Mouse (Mus musculus) adipocyte (in vitro differentiated cells): ENCODE results near the gene Sema4f.

Source experiments
- DNase-seq: peaks from one replicate; pipeline ENCODE4 v3.0.0-alpha.2; 2016; ENCODE audit warnings: low spot score

The Sema4f gene

DNA sequence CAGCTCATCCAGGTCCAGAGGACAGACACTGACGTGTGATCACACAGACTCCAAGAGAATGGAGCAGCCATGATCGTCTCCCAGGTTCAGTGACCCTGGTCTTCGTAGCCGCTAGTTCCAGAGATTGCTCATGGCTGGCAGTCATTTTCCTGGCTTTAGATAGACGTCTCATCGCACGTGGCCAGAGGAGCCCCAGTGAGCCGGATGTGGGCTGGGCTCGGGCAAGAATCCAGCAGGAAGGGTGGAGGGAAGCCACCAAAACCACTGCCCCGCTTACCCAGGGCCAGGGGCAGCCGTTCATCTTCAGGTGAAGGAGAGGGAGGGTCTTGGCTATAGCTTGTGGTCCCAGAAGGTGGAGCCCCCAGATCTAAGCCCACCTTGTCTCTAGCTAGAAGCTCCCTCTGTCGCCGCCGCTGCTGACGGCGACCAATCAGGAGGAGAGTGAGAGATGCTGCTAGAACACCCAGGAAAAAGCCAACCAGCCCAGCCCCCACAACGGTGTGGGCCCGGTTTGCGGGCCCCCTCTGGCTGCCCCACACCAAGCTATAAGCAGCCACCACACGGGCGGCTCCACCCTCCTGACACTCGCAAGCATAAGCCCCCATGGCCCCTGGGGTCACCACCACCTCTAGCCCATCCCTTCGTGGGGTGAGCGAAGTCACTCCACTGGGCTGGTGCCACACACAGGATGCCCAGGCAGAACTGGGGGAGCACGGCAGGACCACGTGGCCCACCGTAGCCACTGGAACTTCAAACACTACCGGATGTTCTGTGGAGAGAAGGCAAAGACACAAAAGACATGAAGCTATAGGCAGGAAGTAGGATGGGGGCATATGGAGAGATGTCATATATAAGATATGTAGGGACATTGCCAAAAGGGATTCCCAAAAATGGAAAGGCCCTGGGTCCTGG is 26.0 kb downstream of the Sema4f start:
- DNase-seq = no peak

DNA sequence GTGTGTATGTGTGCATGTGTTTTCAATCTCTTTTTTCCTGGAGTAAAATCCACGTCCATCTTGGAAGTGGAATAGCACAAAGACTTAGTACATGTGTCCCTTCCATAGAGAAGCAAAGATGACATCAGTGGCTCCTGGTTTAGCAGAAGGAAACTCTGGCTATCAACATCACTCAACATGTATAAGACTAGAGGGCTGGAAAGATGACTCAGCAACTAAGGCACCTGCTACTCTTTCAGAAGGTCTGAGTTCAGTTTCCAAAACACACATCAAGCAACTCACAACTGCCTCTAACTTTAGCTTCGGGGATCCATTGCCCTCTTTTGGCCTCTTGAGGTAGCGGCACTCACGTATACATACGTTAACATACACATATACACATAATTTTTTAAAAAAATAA is 28.3 kb downstream of the Sema4f start:
- no peak for DNase-seq

DNA sequence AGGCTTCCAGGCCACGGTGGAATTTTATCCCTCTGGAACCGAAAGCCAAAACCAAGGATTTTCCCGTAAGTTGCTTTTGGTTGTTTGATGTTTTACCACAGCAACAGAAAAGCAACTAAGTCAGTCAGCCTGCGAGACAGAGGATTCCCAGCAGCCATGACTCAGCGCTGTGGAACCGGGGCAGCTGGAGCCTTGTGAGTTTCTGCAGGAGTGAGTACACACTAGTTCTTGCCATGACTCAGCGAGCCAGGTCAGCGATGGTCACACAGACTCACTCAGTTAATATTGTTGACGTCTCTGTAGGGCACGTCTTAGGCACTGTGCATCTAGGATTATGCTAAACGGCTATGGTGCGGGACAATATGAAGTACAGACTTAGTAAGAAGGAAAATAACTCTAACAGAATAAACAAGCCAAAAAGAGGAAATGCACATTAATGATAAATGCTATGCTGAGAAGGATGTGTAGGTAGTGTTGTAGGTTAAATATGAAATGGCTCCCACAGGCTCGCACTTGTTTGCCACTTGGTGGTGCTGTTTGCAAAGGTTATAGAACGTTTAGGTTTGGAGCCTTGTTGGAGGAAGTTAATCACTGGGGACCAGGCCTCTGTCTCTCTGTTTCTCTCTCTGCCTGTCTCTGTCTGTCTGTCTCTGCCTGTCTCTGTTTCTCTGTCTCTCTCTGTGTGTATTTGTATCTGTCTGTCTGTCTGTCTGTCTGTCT is 30.3 kb downstream of the Sema4f start:
- DNase-seq = peak; percentile 77

DNA sequence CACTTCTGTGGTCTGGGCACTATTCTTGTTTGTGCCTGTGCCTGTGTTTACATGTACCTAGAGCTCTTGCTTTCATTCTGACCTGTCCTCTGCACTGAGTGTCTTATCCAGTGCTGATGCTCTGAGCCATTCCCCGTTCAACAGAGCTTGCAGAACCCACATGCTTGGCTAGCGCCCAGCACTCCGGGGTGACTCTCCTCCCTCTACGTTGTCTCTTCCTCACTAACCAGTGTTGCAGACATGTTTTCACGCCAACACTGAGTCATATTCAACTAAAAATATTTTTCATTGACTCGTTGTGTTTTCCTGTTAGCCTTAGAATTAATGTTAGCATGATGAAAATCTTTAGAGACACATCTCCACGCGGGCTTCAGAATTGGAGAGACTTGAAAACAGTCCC is 31.5 kb downstream of the Sema4f start:
- peak; percentile 59 for DNase-seq

DNA sequence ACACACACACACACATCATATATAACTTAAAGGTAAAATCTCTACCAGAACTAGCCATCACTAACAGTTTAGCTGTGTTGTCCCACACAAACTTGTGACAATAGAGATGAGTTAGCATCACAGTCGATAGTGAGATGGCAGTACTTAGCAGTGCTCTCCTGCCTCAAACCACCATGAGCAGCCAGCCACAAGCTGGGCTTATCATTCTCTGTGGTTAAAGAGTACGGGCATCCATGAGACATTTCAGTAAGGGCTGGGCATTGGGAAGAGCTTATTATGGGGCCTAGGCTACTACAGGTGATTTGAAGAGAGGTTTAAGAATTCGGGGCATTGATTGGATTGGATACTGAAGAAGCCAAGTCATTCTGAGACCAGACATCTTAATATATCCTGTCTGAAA is 32.6 kb downstream of the Sema4f start:
- DNase-seq = no peak

DNA sequence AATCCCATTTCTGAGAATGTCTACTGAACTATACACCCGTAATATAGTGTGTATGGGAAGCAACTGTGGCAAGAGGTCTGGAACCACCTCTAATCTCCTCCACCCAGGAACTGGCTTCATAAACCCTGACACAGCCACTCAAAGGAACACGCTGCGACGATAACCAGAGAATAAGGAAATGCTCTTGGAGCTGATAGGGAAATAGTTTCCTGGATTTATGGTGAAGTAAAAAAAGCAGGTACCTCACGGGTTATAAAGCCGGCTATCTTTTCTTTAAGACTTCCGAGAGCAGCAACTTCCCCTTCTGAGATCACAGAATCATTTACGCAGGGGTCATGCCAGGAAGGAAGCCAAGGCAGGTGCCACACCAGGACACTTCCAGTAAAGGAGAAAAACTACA is 37.0 kb downstream of the Sema4f start:
- DNase-seq = no peak

DNA sequence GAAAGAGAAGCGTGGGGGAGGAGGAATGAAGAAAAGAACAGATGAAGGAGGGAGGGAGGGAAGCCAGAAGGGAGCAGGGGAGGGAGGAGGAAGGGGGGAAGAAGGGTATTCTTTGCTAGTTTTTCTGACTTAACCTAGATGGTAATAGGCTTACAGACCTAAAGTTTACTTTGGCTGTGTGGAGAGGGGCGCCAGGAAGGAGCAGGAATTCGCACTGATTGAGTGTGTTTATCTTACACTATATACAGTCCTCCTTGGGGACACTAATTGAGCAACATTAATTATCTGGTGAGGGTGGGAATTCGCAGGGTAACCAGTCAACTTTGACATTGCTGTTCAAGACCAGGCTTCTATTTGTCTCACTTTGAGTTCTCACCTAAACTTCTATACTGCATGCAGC is 40.8 kb downstream of the Sema4f start:
- no peak for DNase-seq

DNA sequence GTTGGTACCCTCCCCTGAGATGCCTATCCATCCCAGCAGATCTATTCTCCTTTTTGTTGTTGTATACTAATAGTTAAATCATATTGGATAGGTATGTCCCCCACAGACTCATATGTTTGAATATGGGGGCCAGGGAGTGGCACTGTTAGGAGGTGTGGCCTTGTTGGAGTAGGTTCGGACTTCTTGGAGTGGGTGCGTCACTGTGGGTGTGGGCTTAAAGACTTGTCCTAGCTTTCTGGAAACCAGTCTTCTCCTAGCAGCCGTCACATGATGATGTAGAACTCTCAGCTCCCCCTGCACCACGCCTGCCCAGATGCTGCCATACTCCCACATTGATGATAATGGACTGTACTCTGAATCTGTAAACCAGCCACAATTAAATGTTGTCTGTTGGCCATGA is 41.3 kb downstream of the Sema4f start:
- no peak for DNase-seq

DNA sequence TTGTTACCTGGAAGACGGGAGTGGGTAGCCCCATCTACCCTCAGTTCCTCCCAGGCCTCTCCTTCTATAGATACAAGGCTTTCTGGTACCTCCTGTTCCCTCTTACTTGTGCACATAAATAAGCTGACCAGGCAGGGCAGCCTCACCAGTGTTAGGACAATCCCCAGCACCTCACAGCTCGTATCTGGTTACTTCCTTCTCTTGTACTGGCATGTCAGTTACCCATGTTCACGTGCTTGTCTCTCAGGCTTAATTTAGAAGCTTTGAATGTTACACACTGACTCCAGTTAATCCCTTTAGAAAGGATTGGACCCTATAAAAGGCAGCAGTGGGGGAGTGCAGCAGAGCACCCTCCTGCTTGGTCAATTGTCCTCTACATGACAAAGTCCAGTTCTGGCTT is 42.3 kb downstream of the Sema4f start:
- DNase-seq = no peak

DNA sequence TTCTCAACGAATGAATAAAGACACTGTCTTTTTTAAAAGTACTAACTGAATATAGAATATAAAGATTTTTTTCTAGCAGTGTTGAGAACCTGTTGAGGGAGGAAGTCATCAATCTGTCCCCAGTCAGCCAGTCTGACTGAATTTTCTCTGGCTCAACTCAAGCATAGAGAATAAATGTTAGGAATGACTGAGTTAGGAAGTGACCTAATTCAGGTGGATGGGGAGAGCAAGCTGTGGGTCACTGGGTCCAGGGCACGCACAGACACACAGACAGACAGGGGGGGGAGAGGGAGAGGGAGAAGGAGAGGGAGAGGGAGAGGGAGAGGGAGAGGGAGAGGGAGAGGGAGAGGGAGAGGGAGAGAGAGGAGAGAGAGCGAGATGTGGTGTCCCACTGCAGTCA is 46.2 kb downstream of the Sema4f start:
- DNase-seq = no peak

DNA sequence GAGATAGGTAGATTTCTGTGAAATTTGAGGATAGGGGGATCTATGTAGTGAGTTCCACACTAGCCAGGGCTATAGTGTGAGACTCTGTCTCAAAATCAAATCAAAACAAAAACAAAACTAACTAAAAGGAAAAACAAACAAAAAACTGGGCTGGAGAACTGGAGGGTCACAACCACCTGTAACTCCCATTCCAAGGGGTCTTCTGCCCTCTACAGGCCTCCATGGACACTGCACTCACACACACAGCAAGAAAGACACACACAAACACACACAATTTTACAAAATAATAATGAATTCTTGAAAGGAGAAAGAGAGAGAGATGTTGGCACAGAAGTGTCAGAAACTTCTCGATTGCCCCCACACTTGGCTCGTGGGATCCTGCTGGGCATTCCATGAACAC is 47.0 kb downstream of the Sema4f start:
- DNase-seq = peak; percentile 55

DNA sequence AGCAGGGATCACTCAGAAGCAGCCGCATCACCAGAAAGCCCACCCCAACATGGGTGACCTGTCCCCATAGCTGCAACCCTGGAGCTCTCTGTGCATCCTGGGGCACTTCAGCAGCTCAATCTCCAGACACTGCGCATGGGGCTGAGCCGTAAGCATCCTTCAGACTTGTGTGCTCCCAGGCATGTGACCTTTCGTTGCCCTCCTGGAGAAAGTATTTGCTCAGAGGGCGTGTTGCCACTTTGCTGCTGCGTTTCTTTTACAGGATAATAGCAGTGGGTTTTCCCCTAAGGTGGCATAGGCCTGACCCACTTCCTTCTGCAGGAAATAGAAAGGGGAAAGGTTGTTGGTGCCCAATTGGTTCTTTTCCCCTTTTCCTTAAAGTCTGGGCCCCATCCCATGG is 48.1 kb downstream of the Sema4f start:
- no peak for DNase-seq

DNA sequence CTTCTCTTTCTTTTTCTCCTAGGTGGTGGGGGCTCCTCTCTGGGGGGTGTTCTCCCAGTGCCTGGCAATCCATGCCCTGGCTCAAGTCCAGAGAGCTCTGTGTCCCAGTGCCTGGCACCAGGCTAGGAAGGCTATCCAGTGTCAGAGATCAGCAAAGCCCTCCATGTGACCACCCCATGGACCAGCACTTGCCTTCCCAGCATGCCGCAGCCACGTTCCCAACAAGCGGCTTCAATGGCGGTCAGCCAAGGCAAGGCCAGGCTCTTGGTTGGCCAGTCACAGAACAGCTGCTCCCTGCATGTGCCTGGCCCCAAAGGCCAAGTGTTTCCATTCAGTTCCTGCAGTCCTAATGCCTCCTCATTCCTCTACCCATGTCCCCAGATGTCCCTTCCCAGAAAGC is 53.2 kb downstream of the Sema4f start:
- peak; percentile 46 for DNase-seq

DNA sequence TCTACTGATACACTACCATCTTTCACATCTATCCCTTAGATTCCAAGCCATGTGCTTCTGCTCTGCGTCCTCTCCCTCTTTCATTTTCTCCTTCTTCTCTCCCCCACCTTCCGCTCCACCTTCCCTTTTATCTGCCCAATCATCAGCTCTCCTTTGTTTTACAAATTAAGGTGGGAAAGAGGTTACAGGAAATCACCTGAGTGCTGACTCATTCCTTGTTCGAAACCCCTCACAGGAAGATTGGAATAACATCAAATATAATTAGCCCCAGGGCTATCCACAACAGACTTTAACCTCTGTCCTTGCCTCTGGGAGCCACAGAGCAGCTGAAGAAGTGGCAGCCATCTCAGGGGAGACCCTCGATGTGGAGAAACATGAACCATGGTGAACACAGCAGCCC is 53.7 kb downstream of the Sema4f start:
- DNase-seq = no peak

DNA sequence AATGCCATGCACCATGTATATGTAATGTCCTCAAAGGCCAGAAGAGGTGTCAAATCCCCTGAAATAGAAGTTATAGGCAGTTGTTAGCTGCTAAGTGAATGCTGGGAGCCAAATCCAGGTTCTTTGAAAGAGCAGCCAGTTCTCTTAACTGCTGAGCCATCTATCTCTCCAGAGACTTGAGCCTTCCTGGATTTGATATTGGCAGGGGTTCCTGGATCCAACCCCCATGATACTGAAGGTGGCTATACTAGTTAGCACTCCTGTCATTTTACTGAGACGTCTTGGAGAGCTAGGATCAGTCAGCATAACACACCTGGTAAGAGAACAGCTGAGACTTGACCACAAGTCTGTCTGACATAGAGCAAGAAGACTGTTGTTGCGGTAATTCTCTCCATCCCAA is 54.1 kb downstream of the Sema4f start:
- DNase-seq = no peak

DNA sequence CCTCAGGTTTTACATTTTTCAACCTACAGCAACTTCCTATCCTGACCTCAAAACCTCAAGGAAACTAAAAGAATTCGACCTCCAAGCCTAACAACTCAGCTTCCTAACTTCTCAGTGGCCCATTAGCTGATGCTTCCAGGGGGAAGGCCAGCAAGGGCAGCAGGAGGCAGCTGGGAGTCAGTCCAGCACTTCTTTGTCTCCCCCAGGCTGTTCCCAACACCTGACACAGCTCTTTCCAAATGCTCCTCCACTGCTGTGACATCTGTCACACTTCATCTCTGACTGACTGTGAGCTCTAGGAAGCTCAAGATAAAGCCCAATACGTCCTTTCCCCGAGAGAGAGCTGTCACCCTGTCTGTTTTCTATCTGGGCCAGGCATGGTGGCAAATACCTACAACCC is 55.0 kb downstream of the Sema4f start:
- DNase-seq = no peak

DNA sequence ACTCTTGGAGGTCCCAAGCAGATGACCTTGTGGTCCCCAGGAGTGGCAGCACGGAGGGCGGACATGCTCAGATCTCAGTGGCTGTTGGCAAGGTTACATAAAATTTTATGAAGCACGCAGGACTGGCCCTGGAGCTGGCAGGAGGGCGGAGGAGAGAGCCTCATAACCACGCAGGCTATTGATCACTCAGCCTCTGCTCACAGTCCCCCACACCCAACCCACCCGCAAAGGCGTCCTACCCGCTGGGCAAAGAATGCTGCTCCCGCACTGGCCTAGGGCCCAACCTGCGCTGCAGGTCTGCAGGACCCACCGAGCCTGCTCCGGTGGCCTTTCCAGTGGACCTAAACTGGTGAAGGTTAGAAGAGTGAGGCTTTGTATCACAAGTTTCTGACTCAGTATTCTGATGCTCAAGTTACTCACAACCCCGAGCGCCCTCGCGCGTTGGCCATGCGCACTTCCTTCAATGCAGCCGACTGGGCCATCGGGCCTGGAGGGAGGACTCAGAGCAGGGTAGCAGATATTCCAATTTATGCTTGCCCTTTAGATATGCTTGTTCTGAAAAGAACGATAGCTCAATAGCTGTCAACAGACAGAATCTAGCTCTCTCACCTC is 58.0 kb downstream of the Sema4f start:
- peak; percentile 28 for DNase-seq

DNA sequence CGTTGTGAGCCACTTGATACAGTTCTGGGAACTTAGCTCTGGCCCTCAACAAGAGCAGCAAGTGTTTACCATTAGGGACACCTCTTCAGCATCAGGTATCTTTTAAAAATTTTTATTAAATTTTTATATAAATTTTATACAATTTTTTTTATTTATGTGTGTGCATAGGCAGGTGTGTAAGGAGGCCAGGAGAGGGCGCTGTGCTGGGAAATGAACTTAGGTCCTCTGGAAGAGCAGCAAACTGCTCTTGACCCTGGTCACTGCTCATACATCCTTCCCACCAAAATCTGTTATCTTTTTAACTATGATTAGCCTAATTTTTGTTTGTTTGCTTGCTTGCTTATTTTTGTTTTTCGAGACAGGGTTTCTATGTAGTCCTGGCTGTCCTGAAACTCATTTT is 58.8 kb downstream of the Sema4f start:
- DNase-seq = no peak

DNA sequence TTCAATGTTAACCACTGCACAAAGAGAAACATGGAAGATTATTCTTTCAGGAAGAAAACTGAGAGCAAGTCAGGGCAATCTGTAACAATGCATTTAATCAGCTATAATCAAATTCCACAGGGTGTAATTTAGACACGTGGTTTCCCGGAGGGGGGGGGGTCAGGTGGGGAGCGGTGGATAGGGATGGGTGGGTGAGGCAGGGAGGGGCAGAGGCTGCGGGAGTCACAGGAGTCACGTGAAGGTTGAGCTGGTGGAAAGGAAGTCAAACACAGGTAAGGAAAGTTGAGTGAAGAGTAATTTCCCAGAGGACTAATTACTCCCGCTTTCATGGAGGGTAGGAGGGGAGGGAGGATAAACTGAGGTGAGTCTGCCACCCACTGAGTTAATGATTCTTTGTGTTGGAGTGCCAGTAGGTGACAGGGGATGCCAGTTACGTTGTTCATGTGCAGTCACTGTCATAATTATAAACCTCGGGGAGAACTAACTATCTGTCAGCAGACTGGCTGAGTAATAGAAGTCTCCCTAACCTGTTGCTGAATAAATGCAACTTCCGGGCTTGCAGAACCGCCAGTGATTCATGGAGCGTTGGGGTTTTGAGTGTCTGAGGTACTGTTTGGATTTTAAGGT is 60.0 kb downstream of the Sema4f start:
- no peak for DNase-seq

DNA sequence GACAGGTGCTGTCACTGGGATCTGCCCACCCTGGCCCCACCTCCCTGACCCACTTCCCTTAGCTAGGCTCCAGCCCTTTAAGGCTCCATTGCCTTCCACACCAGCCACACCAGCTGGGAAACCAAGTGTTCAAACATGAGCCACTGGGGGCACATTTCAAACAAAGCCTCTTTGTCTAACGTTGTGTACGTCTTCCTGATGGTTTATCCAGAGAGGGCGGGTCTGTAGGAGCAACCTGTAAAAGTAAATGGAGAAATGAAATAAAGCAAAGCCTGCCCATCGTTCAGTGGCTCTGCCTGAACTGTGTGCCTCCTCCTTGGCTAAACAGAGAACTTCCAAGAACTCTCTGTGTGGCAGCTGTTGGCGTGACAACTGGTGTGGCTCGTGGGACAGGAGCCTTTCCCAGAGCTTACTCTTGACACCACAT is 64.0 kb downstream of the Sema4f start:
- no peak for DNase-seq

DNA sequence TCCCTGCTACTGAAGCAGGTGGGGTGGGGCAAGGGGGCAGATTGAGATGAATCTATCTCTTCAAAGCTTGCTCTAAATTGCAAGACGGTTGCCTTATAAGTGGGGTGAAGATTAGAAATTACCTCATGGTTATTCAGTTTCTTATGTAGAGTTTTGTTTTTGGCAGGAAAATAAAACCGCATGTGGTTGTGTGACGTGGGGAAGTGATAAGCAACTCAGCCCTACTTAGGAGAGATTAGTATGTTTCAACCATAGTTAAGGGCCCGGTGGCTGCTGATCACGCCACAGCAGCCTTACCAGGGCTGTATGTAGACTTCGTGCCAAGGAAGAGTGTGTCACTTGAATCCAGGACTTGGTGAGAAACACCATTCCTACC is 67.2 kb downstream of the Sema4f start:
- no peak for DNase-seq

DNA sequence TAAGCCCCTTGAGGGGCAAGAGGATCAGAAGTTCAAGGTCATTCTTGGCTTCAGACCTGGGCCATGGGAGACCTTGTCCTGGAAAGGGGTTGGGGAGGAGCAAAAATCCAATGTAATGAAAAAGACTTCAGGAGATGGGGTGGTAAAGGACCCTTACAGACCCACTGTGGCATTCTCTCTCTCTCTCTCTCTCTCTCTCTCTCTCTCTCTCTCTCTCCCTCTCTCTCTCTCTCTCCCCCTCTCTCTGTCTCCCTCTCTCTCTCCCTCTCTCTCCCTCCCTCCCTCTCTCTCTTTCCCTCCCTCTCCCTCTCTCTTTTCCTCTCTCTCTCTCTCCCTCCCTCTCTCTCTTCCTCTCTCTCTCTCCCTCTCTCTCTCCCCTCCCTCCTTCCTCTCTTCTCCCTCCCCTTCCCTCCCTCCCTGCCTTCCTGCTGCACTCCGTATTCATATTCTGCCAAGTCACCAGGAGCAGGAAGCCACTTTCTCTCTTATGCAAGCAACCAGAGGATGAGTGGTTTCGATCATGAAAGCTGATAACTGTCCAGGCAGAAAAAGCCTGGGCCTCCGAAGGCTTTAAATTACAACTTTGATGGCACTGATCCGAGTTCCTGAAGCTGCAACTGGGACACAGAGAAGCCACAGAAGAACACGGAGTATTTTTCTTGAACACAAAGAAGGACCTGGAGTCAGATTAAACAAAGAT is 67.8 kb downstream of the Sema4f start:
- peak; percentile 71 for DNase-seq
